In genomic region chrX:159829192-159829852, GRCm38 (mm10) we compare ENCODE assay signal across 8 mouse cellular contexts.
DNase-seq lines count a peak whose midpoint lies in the region; ATAC-seq lines count a peak whose summit lies in the region.

No protein-coding gene starts in this region.

- no peak for ATAC-seq in embryonic facial prominence, embryonic 14.5 days (ENCODE audit: low read depth)
- peak; percentile 90 for ATAC-seq in neural tube, embryonic 15.5 days (ENCODE audit: low FRiP score)

- DNase-seq in embryo, embryonic 10 days (ENCODE audit: low spot score), result peak; percentile 35
- DNase-seq in embryo, embryonic 9.5 days (ENCODE audit: extremely low spot score), result no peak
- peak; percentile 20 for DNase-seq in embryonic facial prominence, embryonic 14.5 days (ENCODE audit: low spot score)
- DNase-seq in left cerebral cortex, postnatal 10 days (ENCODE audit: extremely low spot score in 1 of 2, low spot score in 2 of 2), result peak; percentile 27 to 41
- DNase-seq in urinary bladder, postnatal 25 days (ENCODE audit: low spot score), result no peak
- no peak for DNase-seq in ovary, postnatal 10 days (ENCODE audit: low spot score)
- DNase-seq in urinary bladder, postnatal 10 days (ENCODE audit: low spot score), result no peak

- peaks cover 19% of the 10 kb centered on the region for H3K27me3 ChIP-seq in embryonic facial prominence, embryonic 14.5 days (replicated peaks; ENCODE audit: control insufficient read depth, insufficient read depth, low read length)
- peaks cover 8% of the 10 kb centered on the region; the same call in 1 of the 2 replicates for H3K27me3 ChIP-seq in neural tube, embryonic 15.5 days (replicated peaks)

- H3K4me1 ChIP-seq in embryonic facial prominence, embryonic 14.5 days (ENCODE audit: control insufficient read depth, insufficient read depth, low read length), result no peaks in the 10 kb centered on the region
- peaks cover 4% of the 10 kb centered on the region; the same call in 1 of the 2 replicates for H3K4me1 ChIP-seq in neural tube, embryonic 15.5 days

- intact Hi-C loops in left cerebral cortex, postnatal 10 days (cut with DNase I), result no loop called here

- H3K27ac ChIP-seq in embryonic facial prominence, embryonic 14.5 days (replicated peaks; ENCODE audit: low read depth, low read length), result no peak overlapping the region
- H3K27ac ChIP-seq in neural tube, embryonic 15.5 days (replicated peaks), result no peak overlapping the region

- no peak overlapping the region for H3K4me3 ChIP-seq in embryonic facial prominence, embryonic 14.5 days (ENCODE audit: low read depth, low read length)
- no peak overlapping the region for H3K4me3 ChIP-seq in neural tube, embryonic 15.5 days (replicated peaks)

- 65% methylated on average over 6 of the region's 6 CpGs for WGBS in embryonic facial prominence, embryonic 14.5 days
- 55% methylated on average over 6 of the region's 6 CpGs for WGBS in neural tube, embryonic 15.5 days

- no peaks in the 10 kb centered on the region for H3K9me3 ChIP-seq in embryonic facial prominence, embryonic 14.5 days (ENCODE audit: control insufficient read depth, low read length)
- H3K9me3 ChIP-seq in neural tube, embryonic 15.5 days (replicated peaks), result no peaks in the 10 kb centered on the region

- no peaks in the 10 kb centered on the region for H3K36me3 ChIP-seq in embryonic facial prominence, embryonic 14.5 days (ENCODE audit: control insufficient read depth, insufficient read depth, low read length)
- no peaks in the 10 kb centered on the region for H3K36me3 ChIP-seq in neural tube, embryonic 15.5 days

- no peak overlapping the region for H3K4me2 ChIP-seq in embryonic facial prominence, embryonic 14.5 days (ENCODE audit: low read depth, low read length)
- no peak overlapping the region for H3K4me2 ChIP-seq in neural tube, embryonic 15.5 days

- no peak overlapping the region for H3K9ac ChIP-seq in embryonic facial prominence, embryonic 14.5 days (ENCODE audit: low read depth, low read length)
- no peak overlapping the region for H3K9ac ChIP-seq in neural tube, embryonic 15.5 days (replicated peaks)

Comparison
In these comparisons a context has a peak if more than half of its experiments do, and no peak if none do; other contexts are left out.
1. DNase-seq: peak in embryo, embryonic 10 days (single experiment), embryonic facial prominence, embryonic 14.5 days (single experiment) and left cerebral cortex, postnatal 10 days (2 of 2); none in embryo, embryonic 9.5 days (single experiment), urinary bladder, postnatal 25 days (single experiment), ovary, postnatal 10 days (single experiment) and urinary bladder, postnatal 10 days (single experiment).